Mouse (Mus musculus): ENCODE measurements around the gene Frg2f1.
A peak's percentile ranks its signal among the peaks of the same experiment; 100 is the strongest.
"Not testable (repeated sequence)": the region's sequence is repeated elsewhere in the genome, so short reads cannot be mapped to it uniquely, and the experiment has no call there.

The Frg2f1 gene

DNA sequence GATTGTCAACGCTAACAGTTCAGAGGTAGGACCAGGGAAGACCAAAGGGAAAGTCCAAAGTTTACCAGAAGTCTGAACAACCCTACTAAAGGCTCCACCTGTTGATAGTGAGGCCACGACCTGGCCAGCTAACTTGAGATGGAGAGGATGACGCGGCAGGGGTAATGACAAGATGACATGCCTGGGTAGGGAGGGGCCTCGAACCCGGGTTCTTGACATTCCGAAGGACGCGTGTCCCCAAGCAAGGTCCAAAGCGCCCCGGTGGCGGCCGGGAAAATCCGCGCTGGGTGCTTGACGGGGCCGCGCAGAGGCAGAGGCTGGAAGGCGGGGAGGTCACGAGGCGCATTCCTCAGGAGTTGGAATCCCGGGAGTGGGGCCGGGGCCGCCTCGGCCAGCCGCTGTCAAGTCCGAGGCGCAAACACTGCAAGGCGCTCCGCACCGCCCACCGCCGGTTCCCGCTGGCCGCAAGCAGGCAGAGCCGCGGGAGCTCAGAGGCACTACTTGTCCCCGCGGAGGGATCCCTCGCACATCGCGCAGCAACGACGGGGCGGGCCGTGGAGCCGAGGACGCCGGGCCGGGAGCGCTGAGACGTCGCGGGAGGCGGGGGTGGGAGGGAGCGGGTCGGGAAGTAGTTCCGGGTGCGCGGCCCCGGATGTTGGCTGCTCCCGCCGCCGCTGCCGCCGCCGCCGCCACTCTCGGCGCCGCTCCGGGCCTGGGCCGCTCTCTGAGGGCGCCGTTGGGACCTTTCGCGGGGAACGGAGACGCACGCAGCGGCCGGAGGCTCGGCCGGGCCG, at the start of gene Frg2f1:
Frg2f1 (minus strand) TSS at position 499 of the 794 bp plus-strand sequence.
- peak; percentile 93 to 94 for DNase-seq (ENCODE audit: low spot score in 2 of 2)

GRCm38 (mm10) chr4:119588037-119588436, 48.7 kb upstream of the Frg2f1 start:
- DNase-seq (ENCODE audit: low spot score in 2 of 2), result no peak

DNA sequence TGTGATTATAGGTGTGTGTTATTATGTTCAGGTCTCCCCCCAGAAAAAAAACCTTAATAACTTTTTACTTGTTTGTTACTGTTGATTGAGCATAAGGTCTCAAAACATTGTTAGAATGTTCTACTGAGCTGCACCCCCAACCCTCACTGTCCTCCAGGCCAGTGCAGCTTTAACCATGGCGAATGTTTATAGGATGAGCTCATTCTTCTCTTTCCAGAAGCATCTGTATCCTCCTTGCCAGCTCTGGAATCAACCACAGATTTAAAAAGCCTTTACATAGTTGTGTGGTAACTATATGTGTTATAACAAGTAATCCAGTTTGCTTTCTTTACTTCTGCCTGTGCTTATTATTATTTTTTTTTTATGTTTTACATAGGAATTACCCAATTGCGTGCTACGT, 36.1 kb upstream of the Frg2f1 start:
- no peak for DNase-seq (ENCODE audit: low spot score in 2 of 2)

DNA sequence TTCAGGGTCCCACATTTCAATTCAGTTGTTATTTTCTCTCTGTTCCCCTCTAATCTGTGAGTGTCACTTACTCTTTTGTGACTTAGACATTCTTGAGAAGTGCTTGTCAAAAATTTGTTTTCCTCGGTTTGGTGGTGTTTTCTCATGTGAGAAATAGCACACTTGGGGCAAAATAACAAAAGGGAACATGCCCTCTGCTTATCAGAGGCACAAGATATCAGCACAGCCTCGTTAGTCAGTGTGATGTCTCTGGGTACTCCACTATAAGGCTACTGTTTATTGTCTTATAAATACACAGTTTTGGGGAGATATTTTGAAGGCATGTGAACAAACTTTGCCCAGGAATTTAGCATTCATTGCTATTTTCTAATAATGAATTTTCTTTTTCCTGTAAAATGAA, 35.2 kb upstream of the Frg2f1 start:
- no peak for DNase-seq (ENCODE audit: low spot score in 2 of 2)

DNA sequence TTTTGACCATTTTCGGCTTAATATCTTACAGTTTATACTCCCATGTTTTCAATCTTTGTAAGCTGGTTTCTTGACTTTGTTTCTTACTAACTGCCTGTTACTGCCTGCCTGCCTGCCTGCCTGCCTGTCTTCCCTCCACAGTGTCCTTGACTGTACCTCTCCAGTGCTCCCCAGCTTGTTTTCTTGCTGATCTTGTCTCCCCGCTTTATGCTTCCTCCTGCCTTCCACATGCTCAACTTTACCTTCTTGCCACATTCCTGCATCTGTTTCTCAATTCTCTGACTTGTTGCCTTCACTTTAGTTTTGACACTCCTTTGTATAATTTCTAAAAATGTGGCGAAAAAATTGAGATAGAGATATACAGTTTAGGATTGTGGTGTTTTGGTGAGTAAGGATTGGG, 33.4 kb upstream of the Frg2f1 start:
- DNase-seq (ENCODE audit: low spot score in 2 of 2), result no peak

DNA sequence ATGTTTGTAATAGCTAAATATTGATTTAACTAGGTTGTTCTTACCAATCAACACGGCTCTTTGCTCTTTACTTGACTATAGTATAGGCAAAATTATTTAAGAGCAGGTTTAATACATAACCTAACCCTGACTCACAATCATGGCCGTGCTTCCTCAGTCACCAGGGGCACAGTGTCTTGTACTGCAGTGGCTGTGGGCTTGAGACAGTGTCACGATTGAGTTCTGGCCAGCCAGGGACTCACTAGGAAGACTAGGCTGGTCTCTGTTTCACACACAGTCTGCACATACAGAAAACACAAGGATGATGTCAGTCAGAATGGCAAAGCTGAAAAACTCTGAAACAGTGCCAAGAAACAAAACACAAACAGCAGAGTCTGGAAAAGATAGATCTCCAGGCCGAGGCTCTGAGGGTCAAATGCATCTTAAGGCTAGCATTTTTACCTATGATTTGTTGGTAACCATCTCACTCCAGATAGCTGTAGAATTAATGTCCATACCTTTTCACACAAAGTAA, 27.1 kb upstream of the Frg2f1 start:
- DNase-seq (ENCODE audit: low spot score in 2 of 2), result no peak

DNA sequence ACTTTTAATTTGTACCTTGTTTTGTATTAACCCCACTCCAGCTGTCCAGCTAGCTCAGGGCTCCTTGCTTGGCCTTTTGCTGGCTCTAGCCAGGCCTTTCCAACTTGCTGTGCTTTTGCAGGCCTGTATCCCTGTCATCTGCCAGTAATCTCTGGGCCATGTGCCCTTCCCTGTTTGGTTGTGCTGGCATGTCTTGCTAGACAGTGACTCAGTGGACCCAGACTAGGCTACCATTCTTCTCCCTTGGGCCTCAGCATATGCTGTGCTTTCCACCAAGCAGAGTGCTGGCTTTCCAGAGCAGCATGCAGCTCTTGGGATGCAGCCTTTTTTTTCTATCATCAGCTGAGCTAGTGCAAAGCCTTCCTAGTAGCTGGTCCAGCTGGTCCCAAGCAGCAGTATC, 23.8 kb upstream of the Frg2f1 start:
- DNase-seq (ENCODE audit: low spot score in 2 of 2), result no peak

GRCm38 (mm10) chr4:119555466-119555865, 16.1 kb upstream of the Frg2f1 start:
- DNase-seq (ENCODE audit: low spot score in 2 of 2), result no peak

DNA sequence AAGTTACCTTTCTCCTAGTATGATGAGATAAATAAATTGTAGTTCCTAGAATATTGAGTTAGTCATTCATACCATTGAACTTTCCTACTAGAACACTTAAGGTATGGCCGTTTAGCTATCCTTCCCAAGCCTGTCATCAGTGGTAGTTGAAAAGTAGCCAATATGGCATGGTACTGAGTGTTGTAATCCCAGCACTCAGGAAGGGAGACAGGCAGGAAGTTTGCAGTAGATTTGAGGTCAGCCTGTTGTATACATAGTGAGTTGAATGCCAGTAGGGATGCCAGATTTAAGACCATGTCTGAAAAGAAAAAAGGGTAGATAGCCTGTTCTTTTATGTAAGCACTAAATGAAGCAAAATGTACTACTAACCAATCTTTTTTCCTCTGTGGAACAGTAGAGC, 11.5 kb upstream of the Frg2f1 start:
- DNase-seq (ENCODE audit: low spot score in 2 of 2), result no peak

GRCm38 (mm10) chr4:119540533-119540890, 1.2 kb upstream of the Frg2f1 start:
- DNase-seq (ENCODE audit: low spot score in 2 of 2), result no peak

DNA sequence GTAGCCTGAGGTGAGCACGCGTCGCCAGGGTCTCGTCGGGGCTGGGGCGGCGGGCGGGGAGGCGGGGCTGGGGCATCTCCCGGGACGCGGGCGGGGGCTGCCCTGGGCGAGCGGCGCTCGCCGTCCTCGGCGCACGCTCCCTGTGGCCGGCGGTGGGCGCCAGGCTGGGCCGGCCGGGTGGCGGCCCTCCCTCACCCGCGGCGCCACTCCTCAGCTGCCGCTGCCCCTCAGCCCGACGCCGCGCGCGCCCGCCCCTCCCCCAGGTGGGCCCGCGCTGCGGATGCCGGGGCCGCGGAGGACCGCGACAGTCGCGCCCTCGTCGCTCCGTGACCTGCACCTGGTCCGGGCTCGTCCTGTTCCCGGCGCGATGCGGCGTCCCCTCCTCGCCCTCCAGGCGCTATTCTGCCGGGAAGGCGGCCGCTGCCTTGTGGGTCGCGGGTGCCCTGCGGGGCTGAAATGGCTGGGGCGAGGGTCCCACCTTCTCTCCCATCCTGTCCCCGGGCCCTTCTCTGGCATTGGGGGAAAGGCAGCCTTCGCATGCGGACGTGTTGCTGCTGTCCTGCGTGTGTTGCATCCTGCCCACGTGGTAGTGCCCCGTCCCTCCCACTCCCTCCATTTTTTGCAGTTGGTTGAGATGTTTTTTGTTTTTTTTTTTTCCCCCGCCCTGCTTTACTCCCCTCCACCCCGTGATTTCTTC, 655 bp upstream of the Frg2f1 start:
- peak in 1 of 2 experiments; percentile 25 for DNase-seq (ENCODE audit: low spot score in 2 of 2)

- DNase-seq (ENCODE audit: low spot score in 2 of 2), result no peak
Measured at GRCm38 (mm10) chr4:119537436-119537835, 1.9 kb downstream of the Frg2f1 start.

- not testable (repeated sequence) for DNase-seq (ENCODE audit: low spot score in 2 of 2)
Measured at GRCm38 (mm10) chr4:119536615-119537014, 2.7 kb downstream of the Frg2f1 start, which contains the start of gene Foxj3. Gene Foxj3, plus strand, starts transcription at chr4:119537004.

GRCm38 (mm10) chr4:119535103-119535502, 4.2 kb downstream of the Frg2f1 start:
- DNase-seq (ENCODE audit: low spot score in 2 of 2), result no peak

GRCm38 (mm10) chr4:119531813-119532212, 7.5 kb downstream of the Frg2f1 start:
- peak in 1 of 2 experiments; percentile 16 for DNase-seq (ENCODE audit: low spot score in 2 of 2)

DNA sequence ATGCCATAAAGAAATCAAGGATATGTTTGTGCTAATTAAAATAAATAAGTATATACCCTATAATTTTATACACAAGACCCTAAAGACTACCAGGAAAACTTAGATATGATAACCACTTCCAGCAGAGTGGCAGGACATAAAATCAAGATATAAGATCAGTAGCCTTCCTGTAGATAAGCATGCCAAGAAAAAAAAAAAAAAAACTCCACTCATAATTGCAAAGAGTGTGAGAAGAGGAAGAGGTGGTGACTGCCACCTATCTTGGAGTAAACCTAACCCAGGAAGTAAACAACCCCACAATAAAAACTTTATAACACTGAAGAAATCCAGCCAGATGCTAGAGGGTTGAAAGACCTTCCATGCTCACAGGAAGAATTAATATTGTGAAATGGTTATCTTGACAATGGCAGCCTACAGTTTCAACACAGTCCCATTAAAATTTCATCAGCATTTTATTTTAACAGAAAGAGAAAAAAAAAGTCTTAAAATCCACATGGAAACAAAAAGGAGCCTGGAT, 12.9 kb downstream of the Frg2f1 start:
- DNase-seq (ENCODE audit: low spot score in 2 of 2), result no peak

DNA sequence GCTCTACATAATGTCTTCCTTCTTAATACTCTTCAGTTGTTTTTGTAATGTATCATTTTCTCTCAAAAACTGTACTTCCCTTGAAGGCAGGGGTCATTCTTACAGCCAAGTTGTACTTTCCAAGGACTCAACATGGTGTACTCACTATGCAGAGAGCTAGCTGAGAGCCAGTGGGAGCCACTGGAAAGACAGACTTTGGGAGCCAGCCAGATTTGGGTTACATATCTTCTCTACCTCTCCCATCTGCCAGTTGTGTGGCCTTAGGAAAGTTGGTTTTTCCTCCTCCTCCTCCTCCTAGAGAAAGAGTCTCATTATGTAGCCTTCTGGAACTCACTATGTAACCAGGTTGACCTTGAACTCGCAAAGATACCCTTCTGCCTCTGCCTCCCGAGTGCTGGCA, 14.9 kb downstream of the Frg2f1 start:
- no peak for DNase-seq (ENCODE audit: low spot score in 2 of 2)

DNA sequence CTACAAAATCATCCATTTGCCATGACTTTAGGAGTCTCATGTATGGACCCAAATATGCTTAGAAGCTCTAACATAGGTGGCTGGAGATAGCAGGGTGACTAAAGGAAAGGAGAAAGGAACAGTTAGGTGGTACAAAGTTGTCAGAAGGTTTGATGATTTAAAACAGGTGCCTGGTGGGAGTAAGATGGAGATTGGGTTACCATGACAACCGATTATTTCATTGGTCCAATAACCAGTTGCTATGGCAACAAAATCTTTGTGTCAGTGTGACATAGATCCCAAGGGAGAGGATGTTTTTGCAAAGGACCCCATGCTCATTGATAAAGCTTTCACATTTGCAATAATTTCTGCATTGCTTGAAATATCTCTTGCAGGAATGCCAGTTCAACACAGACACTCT, 15.3 kb downstream of the Frg2f1 start:
- DNase-seq (ENCODE audit: low spot score in 2 of 2), result peak; percentile 6 to 12

- no peak for DNase-seq (ENCODE audit: low spot score in 2 of 2)
Measured at GRCm38 (mm10) chr4:119523575-119523974, 15.8 kb downstream of the Frg2f1 start.

DNA sequence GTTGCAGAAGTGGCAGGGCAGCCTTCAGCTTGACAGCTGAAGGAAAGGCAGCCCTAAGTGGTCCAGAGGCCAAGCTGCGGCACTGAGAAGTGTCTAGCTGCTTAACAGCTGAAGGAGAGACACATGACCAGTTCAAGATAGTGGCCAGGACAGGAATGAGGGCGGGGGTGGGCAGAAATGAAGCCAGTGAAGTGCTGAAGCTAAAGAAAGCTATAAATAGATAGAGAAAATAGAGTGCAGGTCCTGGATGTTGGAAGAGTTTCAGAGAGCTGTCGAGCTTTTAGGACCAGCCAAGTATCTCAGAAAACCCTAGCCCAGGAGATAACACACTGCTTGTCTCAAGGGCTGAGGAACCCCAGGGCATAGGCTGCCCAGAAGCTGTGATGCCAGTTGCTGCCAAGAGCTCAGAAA, 26.6 kb downstream of the Frg2f1 start:
- no peak for DNase-seq (ENCODE audit: low spot score in 2 of 2)

DNA sequence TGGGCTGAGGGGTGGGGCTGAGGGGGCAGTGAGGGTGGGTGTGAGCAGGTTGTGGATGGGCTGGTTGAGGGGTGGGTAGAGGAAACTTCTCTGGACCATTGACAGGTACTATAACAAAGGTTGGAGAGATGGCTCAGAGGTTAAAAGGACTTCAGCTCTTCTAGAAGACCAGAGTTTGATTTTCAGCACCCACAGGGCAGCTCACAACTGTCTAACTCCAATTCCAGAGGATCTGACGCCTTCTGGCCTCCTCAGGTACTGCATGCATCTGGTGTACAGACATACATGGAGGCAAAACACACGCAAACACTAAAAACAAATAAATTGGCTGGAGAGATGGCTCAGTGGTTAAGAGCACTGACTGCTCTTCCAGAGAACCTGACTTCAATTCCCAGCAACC, 27.7 kb downstream of the Frg2f1 start:
- DNase-seq (ENCODE audit: low spot score in 2 of 2), result no peak

GRCm38 (mm10) chr4:119498319-119498848, 40.9 kb downstream of the Frg2f1 start:
- DNase-seq (ENCODE audit: low spot score in 2 of 2), result no peak

DNA sequence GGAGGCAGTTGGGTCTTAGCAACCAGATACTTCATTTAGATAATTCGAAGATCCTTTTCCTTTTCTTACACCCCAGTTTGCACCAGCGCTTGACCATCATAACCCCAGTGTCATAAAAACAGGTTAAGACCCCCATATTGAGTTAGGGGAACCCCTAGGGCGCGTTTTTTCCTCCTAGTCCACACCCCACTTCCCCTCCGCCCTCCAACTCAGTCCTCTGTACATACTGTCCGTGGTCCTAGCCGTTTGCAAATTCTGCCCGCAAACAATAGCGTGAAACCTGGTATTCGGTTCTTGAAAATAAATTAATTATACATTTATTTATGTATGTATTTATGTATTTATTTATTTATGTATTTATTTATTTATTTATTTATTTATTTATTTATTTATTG, 46.4 kb downstream of the Frg2f1 start:
- no peak for DNase-seq (ENCODE audit: low spot score in 2 of 2)

Measured in frontal cortex, postnatal 36 days (tissue).